Mouse (Mus musculus) liver, adult 2 months (tissue): ENCODE data around the gene Klb.

Source experiments
- CTCF ChIP-seq: fragments of 200-500 bp; IDR thresholded peaks from 2 replicates; pipeline ENCODE4 v1.5.1; 2011; ENCODE audit warnings: low read depth, low read length, control low read depth
- POLR2A ChIP-seq: fragments of 200-500 bp; IDR thresholded peaks from 2 replicates; pipeline ENCODE4 v1.6.1; 2011; ENCODE audit warnings: low read length, control low read depth; ENCODE audit not compliant: insufficient read depth; ENCODE audit errors: extremely low read depth

GRCm38 (mm10) chr5:65335298-65336074 lies 12.6 kb upstream of the Klb start, which contains the start of gene Rfc1:
- no peak for TF ChIP-seq CTCF
- no peak for TF ChIP-seq POLR2A
